Mouse (Mus musculus) heart, embryonic 11.5 days (tissue): Measurements from ENCODE around the gene Wdsub1. TPM values are rescaled to one million over a fixed set of nuclear protein-coding genes. Genes with fewer than 3 reads are reported as not detected.

Experiments
- ATAC-seq: fragments of 200-750 bp; cut with Nextera tagmentation; replicated peaks from 2 replicates; pipeline ENCODE4 v1.8.0; 2017; ENCODE audit warnings: moderate library complexity; ENCODE audit not compliant: insufficient number of reproducible peaks, low FRiP score, low TSS enrichment
- H3K27ac ChIP-seq: fragments of 300-500 bp; sonication (generic); 2 replicates; pipeline ENCODE4 v1.5.1; 2014; ENCODE audit warnings: mild to moderate bottlenecking, low read depth, low read length
- H3K27me3 ChIP-seq: fragments of 300-500 bp; sonication (generic); 2 replicates; pipeline ENCODE4 v1.6.1; 2014; ENCODE audit warnings: mild to moderate bottlenecking, low read length, mixed read lengths; ENCODE audit not compliant: control insufficient read depth, insufficient read depth
- H3K36me3 ChIP-seq: fragments of 300-500 bp; sonication (generic); 2 replicates; pipeline ENCODE4 v1.6.1; 2014; ENCODE audit warnings: mild to moderate bottlenecking, low read length, moderate library complexity, mixed read lengths; ENCODE audit not compliant: control insufficient read depth, insufficient read depth
- H3K4me1 ChIP-seq: fragments of 300-500 bp; sonication (generic); 2 replicates; pipeline ENCODE4 v1.6.1; 2014; ENCODE audit warnings: low read length; ENCODE audit not compliant: control insufficient read depth, insufficient read depth
- H3K4me2 ChIP-seq: fragments of 300-500 bp; sonication (generic); 2 replicates; pipeline ENCODE4 v1.6.1; 2014; ENCODE audit warnings: mild to moderate bottlenecking, moderate library complexity
- H3K4me3 ChIP-seq: fragments of 300-500 bp; sonication (generic); 2 replicates; pipeline ENCODE4 v1.5.1; 2014; ENCODE audit warnings: low read depth, low read length
- H3K9ac ChIP-seq: fragments of 300-500 bp; sonication (generic); 2 replicates; pipeline ENCODE4 v1.6.1; 2014; ENCODE audit warnings: mild to moderate bottlenecking, low read depth, low read length, moderate library complexity
- H3K9me3 ChIP-seq: fragments of 300-500 bp; sonication (generic); replicated peaks from 2 replicates; pipeline ENCODE4 v1.6.1; 2016; ENCODE audit warnings: low read length; ENCODE audit not compliant: control insufficient read depth
- WGBS: fragments of 180-500 bp; shearing (Covaris S2); extraction: QIAGEN DNeasy Blood & Tissue Kit; methylation state at CpG from one replicate; pipeline ENCODE4 v1.1.7; 2014; ENCODE audit not compliant: insufficient replicate concordance; 5-methylcytosine and 5-hydroxymethylcytosine counted together
- polyA plus RNA-seq: library from polyadenylated mRNA; unstranded; fragments of >200 nt; fragmentation: Nextera tagmentation; extraction: Ambion mirVana; gene quantifications from 2 replicates; pipeline ENCODE4 v1.2.1, GENCODE M21; 2014

The Wdsub1 gene
- polyA plus RNA-seq: 44.5 and 53.8 TPM in 2 replicates

DNA sequence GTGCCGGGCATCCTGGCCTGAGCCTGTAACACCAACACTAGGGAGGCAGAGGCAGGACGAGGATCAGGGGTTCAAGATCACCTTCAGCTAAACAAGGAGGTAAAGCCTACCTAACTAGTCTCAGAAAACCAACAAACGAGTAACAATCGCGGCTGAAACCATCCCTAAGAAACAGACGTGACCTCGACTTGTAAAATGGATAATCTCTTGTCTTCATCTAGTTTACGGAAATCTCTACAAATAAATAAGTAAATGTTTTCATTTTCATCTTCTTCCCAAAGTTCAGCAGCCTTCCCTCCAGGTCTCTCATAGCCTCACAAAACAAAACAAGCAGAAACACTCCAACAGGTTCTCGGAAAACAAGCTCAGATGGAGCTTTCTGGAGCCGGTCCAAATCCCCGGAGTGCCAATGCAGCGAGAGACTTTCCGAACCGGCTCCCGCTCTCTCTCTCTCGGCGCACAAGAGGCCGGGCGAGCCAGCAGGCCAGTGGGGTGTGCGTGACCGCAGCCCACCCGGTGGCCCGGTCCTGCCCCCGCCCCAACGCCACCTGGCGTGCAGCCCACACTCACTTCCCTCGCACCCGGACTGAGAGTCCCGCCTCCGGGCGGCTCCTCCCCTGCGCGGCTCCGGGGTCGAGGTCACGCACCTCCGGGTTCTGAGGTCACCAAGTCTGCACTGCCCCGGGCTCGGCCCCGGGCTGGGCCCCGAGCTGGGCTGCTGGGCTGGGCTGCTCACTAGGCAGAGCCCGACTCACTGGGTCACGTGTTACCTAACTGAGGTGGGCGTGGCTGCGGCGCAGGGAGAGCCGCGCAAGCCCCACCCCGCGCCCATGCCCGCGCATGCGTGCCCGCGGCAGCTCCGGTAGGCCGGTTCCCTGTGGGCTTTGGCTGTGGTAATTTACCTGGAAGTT lies at the start of gene Wdsub1:
Gene Wdsub1 (minus strand): TSS at position 761 of the 911 bp plus-strand sequence.
- Histone ChIP-seq H3K4me3 (peak within 1 kb of the TSS; percentile 79), H3K9ac (peak within 1 kb of the TSS; percentile 89), H3K9me3 (no peaks in the 10 kb centered on the region), H3K4me1 (peaks cover 4% of the 10 kb centered on the region), H3K4me2 (peak within 1 kb of the TSS; percentile 70), H3K27me3 (no peaks in the 10 kb centered on the region), H3K36me3 (no peaks in the 10 kb centered on the region), H3K27ac (peak within 1 kb of the TSS; percentile 80)
- 5% methylated on average over 57 of the region's 57 CpGs for WGBS
- peak; percentile 97 for ATAC-seq

- Histone ChIP-seq H3K4me2 (no peak overlapping the region), H3K36me3 (peaks cover 19% of the 10 kb centered on the region), H3K9ac (no peak overlapping the region), H3K27me3 (no peaks in the 10 kb centered on the region), H3K9me3 (no peaks in the 10 kb centered on the region), H3K4me1 (no peaks in the 10 kb centered on the region), H3K27ac (no peak overlapping the region), H3K4me3 (no peak overlapping the region)
- no peak for ATAC-seq
- WGBS: 86% methylated on average over 11 of the region's 11 CpGs
These were observed 31.2 kb upstream of the Wdsub1 start for GRCm38 (mm10) chr2:59913610-59914009.

DNA sequence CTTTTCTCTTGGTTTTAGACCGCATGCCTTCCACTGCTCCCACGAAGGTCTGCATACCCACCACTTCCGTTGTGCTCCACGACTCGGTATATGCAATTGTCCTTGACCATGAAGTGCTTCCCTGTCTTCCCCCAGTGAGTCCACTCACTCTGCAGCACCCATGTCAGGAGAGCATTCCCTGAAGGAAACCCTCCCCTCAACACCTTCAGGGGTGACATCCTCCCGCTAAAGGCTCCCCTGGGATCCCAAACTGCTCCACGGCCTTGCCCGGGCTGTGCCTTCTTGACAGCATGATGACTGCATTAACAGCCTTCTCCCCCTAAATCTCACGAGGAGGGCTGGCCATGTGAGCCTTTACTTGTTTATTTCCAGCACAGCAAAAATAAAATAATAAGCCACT lies 25.7 kb upstream of the Wdsub1 start:
- Histone ChIP-seq H3K27me3 (no peaks in the 10 kb centered on the region), H3K27ac (no peak overlapping the region), H3K9ac (no peak overlapping the region), H3K4me2 (no peak overlapping the region), H3K9me3 (no peaks in the 10 kb centered on the region), H3K4me3 (no peak overlapping the region), H3K36me3 (peaks cover 16% of the 10 kb centered on the region), H3K4me1 (no peaks in the 10 kb centered on the region)
- 84% methylated on average over 9 of the region's 9 CpGs for WGBS
- no peak for ATAC-seq

DNA sequence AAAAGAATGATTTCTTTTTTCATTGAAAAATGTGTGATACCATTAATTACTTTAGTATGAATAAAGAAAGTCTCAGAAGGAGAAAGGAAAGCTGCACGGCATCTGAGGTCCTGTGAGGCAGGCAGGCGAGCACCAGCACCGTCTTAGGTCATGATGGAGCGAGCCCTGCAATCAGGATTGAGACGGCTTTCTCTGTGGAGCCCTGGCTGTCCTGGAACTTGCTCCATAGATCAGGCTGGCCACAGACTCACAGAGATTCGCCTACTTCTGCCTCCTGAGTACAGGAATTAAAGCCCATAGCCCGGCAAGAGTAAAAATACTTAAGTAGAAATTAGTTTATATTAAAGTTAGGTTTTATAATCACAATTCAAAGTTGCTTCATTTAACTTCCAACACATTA lies 21.6 kb upstream of the Wdsub1 start:
- Histone ChIP-seq H3K4me2 (no peak overlapping the region), H3K27ac (no peak overlapping the region), H3K4me3 (no peak overlapping the region), H3K36me3 (peaks cover 15% of the 10 kb centered on the region), H3K4me1 (no peaks in the 10 kb centered on the region), H3K27me3 (no peaks in the 10 kb centered on the region), H3K9me3 (no peaks in the 10 kb centered on the region), H3K9ac (no peak overlapping the region)
- WGBS: 83% methylated on average over 7 of the region's 7 CpGs
- ATAC-seq: no peak

DNA sequence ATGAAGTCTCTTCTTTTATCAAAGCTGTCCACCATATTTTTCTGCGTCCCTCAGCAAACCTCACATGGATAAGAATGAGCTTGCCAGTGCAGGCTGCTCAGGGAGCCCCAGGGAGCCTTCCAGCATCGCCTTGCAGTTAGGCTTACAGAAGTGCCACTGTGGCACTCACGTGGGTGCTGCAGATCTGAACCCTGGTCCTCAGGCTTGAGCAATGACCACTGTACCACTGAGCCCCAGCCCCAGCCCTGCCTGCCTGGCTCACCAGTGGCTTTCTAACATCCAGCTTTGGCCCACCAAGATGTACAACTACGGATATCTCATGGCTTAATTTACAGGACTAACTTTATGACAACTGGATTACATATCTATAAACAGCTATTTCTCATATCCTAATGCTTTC lies 16.3 kb upstream of the Wdsub1 start:
- ATAC-seq: no peak
- H3K4me2 ChIP-seq: no peak overlapping the region
- no peak overlapping the region for H3K9ac ChIP-seq
- no peaks in the 10 kb centered on the region for H3K27me3 ChIP-seq
- peaks cover 14% of the 10 kb centered on the region for H3K36me3 ChIP-seq
- no peaks in the 10 kb centered on the region for H3K9me3 ChIP-seq
- H3K4me1 ChIP-seq: no peaks in the 10 kb centered on the region
- no peak overlapping the region for H3K4me3 ChIP-seq
- H3K27ac ChIP-seq: no peak overlapping the region
- 76% methylated on average over 4 of the region's 4 CpGs for WGBS

DNA sequence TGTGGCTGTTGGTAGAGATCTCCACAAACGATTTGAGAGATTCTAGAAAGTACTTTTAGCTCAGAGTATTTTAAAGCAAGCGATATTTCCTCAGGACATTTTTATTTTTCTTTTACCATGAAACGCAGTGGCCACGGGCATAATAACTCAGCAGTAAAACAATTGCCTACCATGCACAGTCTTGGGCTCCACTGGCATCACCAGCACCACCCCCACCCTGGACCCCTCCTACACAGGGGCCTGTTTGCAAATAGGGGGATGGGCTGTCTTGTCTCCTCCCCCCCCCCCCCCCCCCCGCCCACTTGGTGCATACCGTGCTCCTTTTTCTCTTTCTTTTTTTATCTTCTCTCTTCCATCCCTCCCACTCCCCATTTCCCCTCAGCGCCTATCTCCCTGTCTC lies 15.7 kb upstream of the Wdsub1 start:
- Histone ChIP-seq H3K36me3 (peaks cover 14% of the 10 kb centered on the region), H3K9ac (no peak overlapping the region), H3K27ac (no peak overlapping the region), H3K9me3 (no peaks in the 10 kb centered on the region), H3K4me3 (no peak overlapping the region), H3K4me1 (no peaks in the 10 kb centered on the region), H3K27me3 (no peaks in the 10 kb centered on the region), H3K4me2 (no peak overlapping the region)
- WGBS: 76% methylated on average over 6 of the region's 7 CpGs
- ATAC-seq: no peak

DNA sequence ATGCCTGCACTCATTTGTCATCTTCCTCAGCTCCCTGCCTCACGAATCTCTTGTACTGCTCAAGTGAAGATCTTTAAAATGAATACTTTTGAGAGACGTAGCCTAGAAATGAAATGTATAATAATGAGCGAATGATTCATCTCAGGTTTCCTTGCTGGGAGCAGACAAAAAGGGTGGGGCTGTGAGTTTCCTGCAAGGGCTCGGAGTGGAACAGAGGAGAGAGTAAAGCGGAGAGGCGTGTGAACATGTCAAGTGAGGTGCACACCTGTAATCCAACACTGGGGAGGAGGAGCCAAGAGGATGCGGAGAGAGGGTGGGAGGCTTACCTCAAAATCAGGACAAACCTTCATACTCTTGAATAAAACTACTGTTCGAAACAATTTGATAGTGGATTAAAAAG lies 14.4 kb upstream of the Wdsub1 start:
- no peak for ATAC-seq
- H3K9ac ChIP-seq: no peak overlapping the region
- peaks cover 14% of the 10 kb centered on the region for H3K36me3 ChIP-seq
- H3K9me3 ChIP-seq: no peaks in the 10 kb centered on the region
- H3K27ac ChIP-seq: 0 out of 2 replicates have a peak overlapping the region, but pooled peaks have one; percentile 2
- no peaks in the 10 kb centered on the region for H3K27me3 ChIP-seq
- H3K4me3 ChIP-seq: no peak overlapping the region
- H3K4me2 ChIP-seq: no peak overlapping the region
- H3K4me1 ChIP-seq: no peaks in the 10 kb centered on the region
- 72% methylated on average over 8 of the region's 8 CpGs for WGBS

DNA sequence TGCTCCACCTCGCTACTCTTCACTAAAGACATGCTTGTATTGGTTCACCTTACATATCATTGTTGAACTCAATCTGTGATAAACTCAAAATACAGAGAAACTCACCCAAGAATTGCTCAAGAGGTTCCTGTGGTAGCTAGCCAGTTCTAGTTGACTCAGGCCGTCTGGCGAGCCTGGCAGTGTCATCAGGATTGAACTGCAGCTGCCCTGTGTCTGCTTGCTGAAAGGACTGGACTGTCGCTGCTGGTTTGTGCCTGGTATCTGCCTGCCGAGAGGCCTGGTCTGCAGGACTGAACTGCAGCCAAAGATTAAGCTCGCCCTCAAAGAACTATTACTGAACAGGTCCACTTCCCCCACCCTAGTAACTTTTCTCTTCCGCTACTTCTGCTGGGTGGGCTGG lies 14.0 kb upstream of the Wdsub1 start:
- no peak overlapping the region for H3K9ac ChIP-seq
- H3K4me3 ChIP-seq: no peak overlapping the region
- peaks cover 11% of the 10 kb centered on the region for H3K36me3 ChIP-seq
- ATAC-seq: no peak
- WGBS: 46% methylated on average over 7 of the region's 7 CpGs
- 0 out of 2 replicates have a peak overlapping the region, but pooled peaks have one; percentile 2 for H3K27ac ChIP-seq
- no peaks in the 10 kb centered on the region for H3K27me3 ChIP-seq
- no peak overlapping the region for H3K4me2 ChIP-seq
- H3K9me3 ChIP-seq: no peaks in the 10 kb centered on the region
- no peaks in the 10 kb centered on the region for H3K4me1 ChIP-seq

GRCm38 (mm10) chr2:59889699-59890098 lies 7.3 kb upstream of the Wdsub1 start:
- Histone ChIP-seq H3K36me3 (peaks cover 3% of the 10 kb centered on the region; the same call in 1 of the 2 replicates), H3K4me2 (no peak overlapping the region), H3K27me3 (no peaks in the 10 kb centered on the region), H3K9ac (no peak overlapping the region), H3K4me1 (no peaks in the 10 kb centered on the region), H3K9me3 (no peaks in the 10 kb centered on the region), H3K27ac (no peak overlapping the region), H3K4me3 (no peak overlapping the region)
- WGBS: 77% methylated on average over 6 of the region's 6 CpGs
- ATAC-seq: no peak
